Mouse (Mus musculus) liver, embryonic 14.5 days (tissue): ENCODE results near the gene Rpl41.

Source experiments
- CTCF ChIP-seq: IDR thresholded peaks from 2 replicates; pipeline ENCODE4 v1.5.1; 2016; ENCODE audit warnings: antibody characterized with exemption, low read depth, control low read depth
- EP300 ChIP-seq: IDR thresholded peaks from 2 replicates; pipeline ENCODE4 v1.6.1; 2016; ENCODE audit warnings: antibody characterized with exemption, low read depth

- TF ChIP-seq CTCF (no peak), EP300 (no peak)
These were observed 40.8 kb downstream of the Rpl41 start for GRCm38 (mm10) chr10:128508260-128508659.
